Mouse (Mus musculus): ENCODE measurements around the gene Ercc6. TPM values are rescaled to one million over a fixed set of nuclear protein-coding genes. Genes with fewer than 3 reads are reported as not detected.

Gene Ercc6
- polyA plus RNA-seq, 1 experiment from 2014 or later = 9.0 TPM

DNA sequence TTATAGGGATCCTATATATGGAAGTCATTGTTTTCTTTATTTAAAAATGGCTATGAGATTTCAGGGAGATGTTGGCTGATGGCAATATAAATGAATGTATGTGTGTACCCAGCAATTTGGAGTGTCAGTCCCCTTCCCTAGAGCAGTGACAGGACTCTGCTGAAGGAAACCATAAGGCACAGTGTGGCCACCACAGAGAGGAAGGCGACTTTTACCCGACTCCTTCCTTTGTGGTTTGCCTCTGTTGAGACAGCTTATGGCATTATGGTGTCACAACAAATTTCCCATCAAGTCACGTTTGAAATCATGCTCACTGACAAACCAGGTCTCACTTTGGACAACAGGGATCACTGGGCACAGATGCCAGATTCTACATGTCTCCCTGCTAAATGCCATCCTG, 110.9 kb downstream of the Ercc6 start:
- no peak for ATAC-seq (ENCODE audit: low read depth)
- WGBS (ENCODE audit: insufficient replicate concordance) = 23% methylated on average over 3 of the region's 3 CpGs
- Histone ChIP-seq H3K9me3 (replicated peaks) (no peaks in the 10 kb centered on the region), H3K36me3 (no peaks in the 10 kb centered on the region), H3K27me3 (no peaks in the 10 kb centered on the region), H3K4me2 (no peak overlapping the region), H3K4me1 (replicated peaks) (no peaks in the 10 kb centered on the region), H3K27ac (no peak overlapping the region), H3K9ac (no peak overlapping the region), H3K4me3 (replicated peaks) (no peak overlapping the region)
- no peak for DNase-seq

DNA sequence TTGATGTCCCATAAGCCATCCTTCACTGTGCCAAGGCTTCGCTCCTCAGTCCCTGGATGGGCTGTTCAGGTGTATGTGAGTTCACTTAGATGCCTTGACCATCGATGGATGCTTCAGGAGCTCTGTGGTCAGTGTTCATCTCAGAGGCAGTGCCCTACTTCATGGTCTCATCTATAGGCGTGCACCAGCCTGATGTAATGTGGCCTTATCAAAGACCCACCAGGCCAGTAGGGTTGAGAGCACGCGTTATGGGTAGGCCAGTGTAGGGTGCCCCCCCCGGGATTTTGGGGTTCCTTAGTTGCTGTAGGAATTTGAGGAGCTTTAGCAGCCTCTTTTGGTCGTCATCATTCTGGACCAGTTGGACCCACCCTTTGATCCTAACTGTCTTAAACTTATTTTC, 111.5 kb downstream of the Ercc6 start:
- WGBS (ENCODE audit: insufficient replicate concordance) = 49% methylated on average over 7 of the region's 7 CpGs
- DNase-seq (no peak), ATAC-seq (ENCODE audit: low read depth) (no peak)
- H3K36me3 ChIP-seq = no peaks in the 10 kb centered on the region
- H3K27me3 ChIP-seq = no peaks in the 10 kb centered on the region
- H3K4me3 ChIP-seq (replicated peaks) = no peak overlapping the region
- H3K9ac ChIP-seq = no peak overlapping the region
- H3K9me3 ChIP-seq (replicated peaks) = no peaks in the 10 kb centered on the region
- H3K4me1 ChIP-seq (replicated peaks) = no peaks in the 10 kb centered on the region
- H3K27ac ChIP-seq = no peak overlapping the region
- H3K4me2 ChIP-seq = no peak overlapping the region

DNA sequence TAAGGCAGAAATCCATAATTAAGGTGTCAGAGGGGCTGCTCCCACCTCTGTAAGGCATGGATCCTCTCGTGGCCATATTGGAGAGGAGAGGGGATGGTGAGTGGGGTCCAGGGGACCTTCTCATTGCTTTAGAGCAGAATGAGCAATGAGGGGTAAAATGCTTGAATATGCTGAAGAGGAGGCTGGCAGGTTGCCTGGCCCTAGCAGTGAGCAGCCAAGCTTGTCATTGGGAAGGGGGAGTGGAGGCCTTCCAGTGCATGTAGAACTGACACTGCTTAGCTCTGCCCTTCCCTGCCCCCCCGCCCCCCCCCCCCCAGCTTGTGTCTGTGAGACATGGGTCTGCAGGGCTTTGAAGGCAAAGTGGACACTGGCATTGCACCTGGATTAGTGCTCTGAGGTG, 114.0 kb downstream of the Ercc6 start:
- H3K4me1 ChIP-seq (replicated peaks) = no peaks in the 10 kb centered on the region
- no peak overlapping the region for H3K4me2 ChIP-seq
- ATAC-seq (ENCODE audit: low read depth) (no peak), DNase-seq (no peak)
- WGBS (ENCODE audit: insufficient replicate concordance) = 48% methylated on average over 1 of the region's 2 CpGs
- no peaks in the 10 kb centered on the region for H3K9me3 ChIP-seq (replicated peaks)
- H3K27ac ChIP-seq = no peak overlapping the region
- H3K4me3 ChIP-seq (replicated peaks) = no peak overlapping the region
- no peak overlapping the region for H3K9ac ChIP-seq
- H3K27me3 ChIP-seq = no peaks in the 10 kb centered on the region
- no peaks in the 10 kb centered on the region for H3K36me3 ChIP-seq

DNA sequence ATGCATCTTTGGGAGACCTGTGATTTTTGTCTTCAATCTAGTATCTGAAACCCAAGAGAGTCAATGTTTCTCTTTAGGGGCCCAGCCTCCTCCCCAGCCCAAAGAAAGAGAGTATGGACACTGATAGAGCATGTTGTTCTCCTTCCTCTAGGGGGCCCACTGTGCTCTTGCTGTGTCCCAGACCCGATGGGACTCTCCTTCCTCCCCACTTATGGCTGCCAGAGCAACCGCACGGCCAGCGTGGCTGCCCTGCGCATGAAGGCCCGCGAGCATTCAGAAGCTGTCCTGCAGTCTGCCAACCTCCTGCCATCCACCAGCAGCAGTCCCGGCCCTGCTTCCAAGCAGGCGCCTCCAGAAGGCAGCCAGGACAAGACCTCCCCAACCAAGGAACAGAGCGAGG, 115.3 kb downstream of the Ercc6 start:
- Histone ChIP-seq H3K9ac (no peak overlapping the region), H3K4me1 (replicated peaks) (no peaks in the 10 kb centered on the region), H3K4me2 (no peak overlapping the region), H3K27me3 (no peaks in the 10 kb centered on the region), H3K4me3 (replicated peaks) (no peak overlapping the region), H3K9me3 (replicated peaks) (no peaks in the 10 kb centered on the region), H3K27ac (no peak overlapping the region), H3K36me3 (no peaks in the 10 kb centered on the region)
- DNase-seq = no peak
- ATAC-seq (ENCODE audit: low read depth) = no peak
- 30% methylated on average over 10 of the region's 10 CpGs for WGBS (ENCODE audit: insufficient replicate concordance)

Other genes with a start within 250 kb of the Ercc6 start
- gene Ogdhl, start 191.5 kb upstream of the Ercc6 start, polyA plus RNA-seq (2015; fragmentation: Nextera tagmentation; extraction: Ambion mirVana) = 1.3 and 1.6 TPM in 2 replicates
- not detected in 2 replicates for gene 1700024G13Rik, start 125.1 kb upstream of the Ercc6 start, polyA plus RNA-seq (2015; fragmentation: Nextera tagmentation; extraction: Ambion mirVana)
- gene Slc18a3, start 48.7 kb upstream of the Ercc6 start, polyA plus RNA-seq (2015; fragmentation: Nextera tagmentation; extraction: Ambion mirVana) = 0.08 TPM in 1 of 2 replicates, not detected in the other
- not detected in 2 replicates for gene Chat, start 47.5 kb upstream of the Ercc6 start, polyA plus RNA-seq (2015; fragmentation: Nextera tagmentation; extraction: Ambion mirVana)
- gene Prrxl1, start 85.9 kb downstream of the Ercc6 start, polyA plus RNA-seq (2015; fragmentation: Nextera tagmentation; extraction: Ambion mirVana) = 0.14 TPM in 1 of 2 replicates, not detected in the other
- gene 3425401B19Rik, start 171.8 kb downstream of the Ercc6 start, polyA plus RNA-seq (2015; fragmentation: Nextera tagmentation; extraction: Ambion mirVana) = 0.02 TPM in 2 replicates

Data from liver, embryonic 13.5 days (tissue).